Mouse (Mus musculus) MEL-GATA-1-ER (cell line): ENCODE data around the gene Vdr.

Experiments used
- DNase-seq: peaks from one replicate; pipeline ENCODE4 v3.0.0-alpha.2; 2012; ENCODE audit warnings: low read depth; ENCODE audit errors: extremely low read depth

The Vdr gene

GRCm38 (mm10) chr15:97920306-97920705 is 9.9 kb upstream of the Vdr start:
- no peak for DNase-seq

DNA sequence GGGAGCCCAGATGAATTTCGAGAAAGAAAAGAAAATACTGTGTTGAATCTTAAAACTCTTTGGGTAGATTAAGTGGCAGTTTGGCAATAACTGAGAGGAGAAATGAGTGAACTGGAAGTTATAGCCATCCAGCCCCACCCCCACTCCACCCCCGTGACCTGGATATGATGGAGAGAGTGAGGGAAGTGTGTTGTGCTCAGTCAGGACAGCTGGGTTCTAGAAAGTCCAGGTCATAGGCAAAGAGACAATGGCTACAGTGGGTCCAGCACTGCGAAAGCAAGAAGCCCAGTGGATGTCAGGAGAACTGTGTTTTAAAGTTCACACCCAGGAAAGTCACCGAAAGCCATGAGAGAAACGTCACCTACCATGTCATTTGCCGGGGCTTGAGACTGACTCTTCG is 8.8 kb upstream of the Vdr start:
- no peak for DNase-seq

DNA sequence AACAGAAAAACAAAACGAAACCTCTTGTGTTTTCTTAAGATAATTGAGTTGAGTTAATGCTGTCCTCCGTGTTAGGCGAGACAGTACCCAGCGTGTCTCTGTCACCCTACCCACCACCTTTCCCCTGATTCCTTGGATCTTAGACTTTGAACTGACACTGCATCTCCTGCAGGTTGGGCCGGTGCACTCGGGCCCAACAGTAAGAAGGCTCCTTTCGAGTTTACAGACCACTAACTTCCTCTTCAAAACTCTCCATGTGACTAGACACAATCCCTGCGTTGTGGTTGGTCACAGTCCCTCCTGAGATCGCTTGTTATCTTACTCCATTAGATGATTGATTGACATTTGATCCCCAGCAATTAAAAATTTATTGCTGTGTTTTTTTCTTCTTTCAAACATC is 7.6 kb upstream of the Vdr start:
- DNase-seq = no peak

- no peak for DNase-seq
Observed at GRCm38 (mm10) chr15:97914331-97914747, 3.9 kb upstream of the Vdr start.

GRCm38 (mm10) chr15:97907801-97908751 is 2.4 kb downstream of the Vdr start:
- DNase-seq = peak; percentile 58

DNA sequence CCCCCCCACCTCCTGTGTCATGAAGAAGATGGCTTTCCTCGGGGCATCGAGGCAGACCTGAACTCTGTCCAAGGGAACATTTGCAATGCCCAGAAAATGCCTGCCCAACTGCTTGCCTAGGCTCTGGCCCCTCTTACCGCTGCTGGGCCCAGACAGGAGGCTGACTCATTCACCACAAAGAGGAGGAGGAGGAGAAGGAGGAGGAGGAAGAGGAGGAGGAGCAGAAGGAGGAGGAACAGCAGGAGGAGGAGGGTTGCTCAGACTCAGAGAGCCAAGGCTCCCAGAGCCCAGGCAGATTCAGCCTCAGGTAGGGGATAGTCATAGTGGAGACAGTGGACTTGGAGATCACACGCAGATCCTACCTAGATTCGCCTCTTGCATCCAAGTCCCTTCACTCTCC is 3.2 kb downstream of the Vdr start:
- peak; percentile 70 for DNase-seq

DNA sequence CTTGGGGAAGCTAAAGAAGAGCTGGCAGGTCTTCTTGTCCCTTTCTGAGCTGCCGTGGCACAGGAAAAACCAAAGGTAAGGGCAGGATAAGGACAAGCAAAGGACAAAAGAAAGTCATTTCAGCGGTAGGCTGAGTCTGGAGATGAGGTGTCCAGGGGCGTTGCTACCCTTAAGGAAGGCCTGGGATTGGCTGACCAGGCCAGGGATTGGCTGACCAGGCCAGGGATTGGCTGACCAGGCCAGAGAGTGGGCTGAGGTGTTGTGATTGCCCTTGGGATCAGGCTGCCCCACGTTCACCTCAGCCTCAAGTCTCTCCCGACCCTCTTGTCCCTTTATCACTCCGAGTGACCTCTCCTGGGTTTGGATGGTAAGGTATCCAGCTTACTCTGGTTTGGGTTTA is 5.1 kb downstream of the Vdr start:
- DNase-seq = no peak

DNA sequence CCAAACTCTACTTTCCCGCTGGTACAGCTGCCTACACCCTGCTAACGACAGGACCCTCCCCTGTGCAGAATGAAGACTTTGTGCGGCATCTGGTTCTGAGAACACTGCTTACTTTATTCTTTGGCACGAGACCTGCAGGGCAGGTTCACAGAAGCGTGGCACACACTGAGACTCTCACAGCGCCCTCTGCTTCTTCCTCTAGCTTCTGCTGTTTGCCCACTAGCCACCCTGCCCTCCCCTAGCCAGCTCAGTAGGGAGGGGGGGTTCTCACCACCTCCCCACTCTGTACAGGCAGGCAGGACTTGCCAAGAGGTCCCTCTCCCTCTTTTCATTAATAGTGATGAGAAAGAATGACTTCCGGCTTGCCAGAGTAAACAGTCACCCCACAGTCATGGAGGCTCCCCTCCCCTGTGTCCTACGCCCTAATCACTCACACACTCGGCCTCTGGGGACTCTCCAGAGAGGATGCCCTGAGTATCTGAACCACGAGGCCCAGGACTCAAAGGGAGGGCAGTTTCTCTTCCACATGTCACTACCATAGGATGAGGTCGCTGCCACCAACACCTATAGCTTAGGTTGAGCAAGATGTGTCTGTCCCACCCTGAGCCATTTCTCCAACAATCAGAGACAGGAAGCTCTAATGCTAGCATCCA is 6.0 kb downstream of the Vdr start:
- no peak for DNase-seq

- DNase-seq = no peak
Observed at GRCm38 (mm10) chr15:97903261-97904009, 7.0 kb downstream of the Vdr start.

- no peak for DNase-seq
Observed at GRCm38 (mm10) chr15:97900991-97901390, 9.4 kb downstream of the Vdr start.

GRCm38 (mm10) chr15:97900336-97900912 is 10.0 kb downstream of the Vdr start:
- DNase-seq = no peak

- no peak for DNase-seq
Observed at GRCm38 (mm10) chr15:97899714-97900113, 10.7 kb downstream of the Vdr start.

GRCm38 (mm10) chr15:97898791-97899190 is 11.6 kb downstream of the Vdr start:
- no peak for DNase-seq

DNA sequence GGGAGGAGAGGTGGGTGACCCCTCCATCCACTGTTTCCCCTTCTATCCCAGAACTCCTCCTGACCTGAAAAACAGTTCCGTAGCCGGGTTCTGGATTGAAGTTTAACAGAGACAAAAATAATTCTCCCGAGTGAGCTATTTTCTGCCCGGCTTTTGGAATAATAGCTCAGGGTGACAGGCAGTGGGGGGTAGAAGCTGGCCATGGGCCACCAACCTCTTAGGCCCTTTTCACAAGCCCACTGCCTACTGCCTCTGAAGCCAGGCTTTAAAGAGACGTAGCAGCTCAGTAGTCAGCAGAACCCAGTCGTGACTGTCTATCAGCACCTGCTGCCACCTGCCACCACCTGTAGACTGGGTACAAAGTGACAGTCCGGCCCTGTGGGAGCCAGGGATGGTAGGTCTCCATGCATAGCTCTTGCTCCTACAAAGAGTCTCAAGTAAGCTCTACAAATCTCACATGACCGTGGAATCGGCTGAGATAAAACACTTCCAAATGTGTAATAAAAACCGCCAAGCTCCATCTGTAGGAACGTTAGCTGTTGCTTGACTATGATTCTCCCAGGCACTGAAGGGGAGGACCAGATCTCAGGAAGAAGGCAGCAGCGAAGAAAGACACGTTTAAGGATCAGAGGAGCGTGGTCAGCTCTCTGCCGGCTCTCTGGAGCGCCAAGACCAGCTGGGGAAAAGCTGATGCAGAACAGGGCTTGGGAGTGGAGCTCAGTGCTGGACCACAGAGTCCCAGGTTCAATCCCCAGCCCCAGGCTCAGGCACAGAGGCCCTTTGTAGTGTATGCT is 13.4 kb downstream of the Vdr start:
- DNase-seq = no peak

DNA sequence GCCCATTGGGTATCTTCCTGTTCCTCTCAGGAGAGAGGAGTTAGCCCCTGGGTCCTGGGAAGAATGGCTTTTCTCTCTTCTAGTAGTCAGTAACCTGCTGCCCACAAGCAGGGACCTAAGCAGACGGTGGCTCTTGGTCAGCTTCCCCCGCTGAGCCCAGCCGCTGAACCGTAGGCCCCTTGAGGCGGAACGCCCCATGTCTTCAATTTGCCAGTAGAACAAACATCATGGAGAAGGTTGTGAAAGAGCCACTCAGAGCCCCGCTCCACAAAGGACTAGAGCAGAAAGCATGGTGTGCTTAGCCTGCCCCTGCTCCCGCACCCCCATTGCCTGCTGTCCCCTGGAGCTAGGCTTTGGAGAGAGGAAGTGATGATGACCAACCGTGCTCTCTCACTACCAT is 14.1 kb downstream of the Vdr start:
- no peak for DNase-seq

- no peak for DNase-seq
Observed at GRCm38 (mm10) chr15:97895847-97896246, 14.6 kb downstream of the Vdr start.

DNA sequence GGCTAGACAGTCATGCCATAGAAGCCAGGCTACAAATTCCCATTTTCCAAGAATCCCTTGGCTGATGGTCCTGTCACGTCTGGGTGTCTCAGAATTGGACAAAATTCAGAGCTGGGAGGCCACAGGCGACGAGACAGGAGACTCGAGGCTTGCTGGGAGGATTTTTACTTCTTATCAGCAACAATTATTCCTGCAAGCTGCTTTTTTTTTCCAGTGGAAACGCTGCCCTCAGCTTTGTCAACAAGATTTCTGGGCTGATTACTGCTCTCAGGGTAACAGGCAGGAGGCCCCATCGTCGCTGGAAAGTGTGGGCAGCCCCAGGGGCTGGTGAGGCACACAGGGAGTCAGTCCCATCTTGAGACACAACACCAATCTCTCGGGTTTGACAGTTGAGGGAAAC is 17.9 kb downstream of the Vdr start:
- no peak for DNase-seq

GRCm38 (mm10) chr15:97890450-97890849 is 20.0 kb downstream of the Vdr start:
- DNase-seq = no peak

DNA sequence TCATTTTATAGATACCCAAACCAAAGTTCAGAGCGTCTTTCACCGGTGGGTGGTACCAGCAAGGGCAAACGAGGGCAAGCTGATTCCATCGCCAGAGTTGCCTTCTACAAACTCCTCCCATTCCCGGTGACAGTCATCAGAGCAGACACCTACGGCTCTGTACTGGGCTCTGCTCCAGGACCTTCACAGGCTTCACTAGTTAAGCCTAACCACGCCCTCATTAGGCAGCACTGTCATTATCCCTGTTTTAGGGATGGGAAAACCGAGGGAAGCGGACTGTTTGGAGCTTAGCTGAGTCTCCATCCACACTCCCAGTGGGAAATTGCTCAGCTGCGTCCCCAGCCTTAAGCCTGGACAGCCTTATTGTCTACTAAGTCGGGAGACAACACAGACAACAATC is 20.4 kb downstream of the Vdr start:
- no peak for DNase-seq

DNA sequence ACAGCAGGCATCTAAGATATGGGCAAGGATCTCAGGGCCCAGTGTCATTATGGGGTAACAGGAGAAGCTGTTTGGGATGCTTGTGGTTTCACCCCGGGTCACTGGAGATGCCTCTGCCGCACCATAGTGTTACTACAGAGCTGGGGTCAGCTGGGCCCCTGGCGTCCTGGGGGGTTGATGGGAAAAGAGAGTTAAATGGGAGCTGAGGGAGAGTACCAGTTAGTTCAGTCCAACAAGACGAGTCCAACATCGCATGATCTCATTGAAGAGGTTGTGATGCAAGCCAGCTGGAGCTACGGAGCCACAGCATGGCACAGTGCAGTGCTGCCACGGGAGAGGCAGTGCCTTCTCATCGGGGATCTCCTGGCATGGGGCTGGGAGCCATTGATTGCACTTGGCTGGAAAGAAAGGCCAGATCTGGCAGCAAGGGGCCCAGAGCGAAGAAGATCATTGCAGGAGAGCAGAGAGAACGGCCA is 22.9 kb downstream of the Vdr start:
- DNase-seq = no peak

GRCm38 (mm10) chr15:97881423-97881822 is 29.0 kb downstream of the Vdr start:
- DNase-seq = no peak
